Mouse (Mus musculus): Measurements from ENCODE around the gene Rad51b. TPM values are rescaled to one million over a fixed set of nuclear protein-coding genes. Genes with fewer than 3 reads are reported as not detected.

The Rad51b gene
- total and polyA plus RNA-seq, 3 experiments = 6.5 to 8.6 (median 8.5) TPM

DNA sequence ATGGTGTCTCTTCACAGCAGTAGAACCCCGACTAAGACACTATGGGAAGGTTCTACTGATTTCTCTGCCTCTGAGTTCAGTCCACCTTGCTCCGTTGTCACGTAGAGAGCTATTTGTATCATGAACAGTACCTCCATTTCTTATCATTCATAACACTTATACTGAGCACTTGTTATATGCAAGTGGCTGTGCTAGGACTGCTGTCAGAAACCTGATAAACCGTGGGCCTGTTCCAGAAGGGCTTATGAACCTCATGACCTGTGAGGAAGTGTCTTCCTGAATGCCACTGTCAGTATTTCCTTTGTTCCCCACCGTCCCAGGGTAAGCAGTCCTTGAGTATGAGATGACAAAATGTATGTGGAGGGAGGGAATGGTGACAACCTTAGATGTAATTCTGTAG, 181.7 kb downstream of the Rad51b start:
- Histone ChIP-seq H3K27me3 (replicated peaks) (no peaks in the 10 kb centered on the region), H3K27ac (ENCODE audit: insufficient read depth, low read depth) (no peak overlapping the region), H3K9me3 (replicated peaks; ENCODE audit: low read length) (peaks cover 4% of the 10 kb centered on the region), H3K4me2 (ENCODE audit: insufficient read depth, low read depth, poor library complexity, severe bottlenecking) (no peak overlapping the region), H3K79me2 (replicated peaks; ENCODE audit: control insufficient read depth, extremely low read depth, insufficient read depth, poor library complexity, severe bottlenecking) (no peaks in the 10 kb centered on the region), H3K4me1 (ENCODE audit: control insufficient read depth in 1 of 2, insufficient read depth in 2 of 2) (peaks cover 0 to 5% of the 10 kb centered on the region in 2 experiments; a peak in 1 of 4 replicates), H3K4me3 (replicated peaks in 1 of 3; ENCODE audit: low read depth in 2 of 3, low read length in 2 of 3, poor library complexity in 1 of 3) (no peak overlapping the region), H3K36me3 (replicated peaks in 1 of 2; ENCODE audit: control insufficient read depth in 1 of 2, insufficient read depth in 1 of 2, low read length in 1 of 2) (peaks cover 0 to 2% of the 10 kb centered on the region in 2 experiments), H3K9ac (ENCODE audit: insufficient read depth, low read depth) (no peak overlapping the region)
- TF ChIP-seq MAX (IDR thresholded peaks at IDR 0.05; ENCODE audit: low read length) (no peak), CHD1 (IDR thresholded peaks at IDR 0.05; ENCODE audit: low read depth, low read length) (no peak), MEF2A (IDR thresholded peaks at IDR 0.05; ENCODE audit: borderline replicate concordance, low read depth, low read length) (no peak), ZNF384 (IDR thresholded peaks at IDR 0.05; ENCODE audit: low read depth, low read length) (no peak), UBTF (IDR thresholded peaks at IDR 0.05; ENCODE audit: low read depth, low read length) (no peak), SIN3A (IDR thresholded peaks at IDR 0.05; ENCODE audit: low read length) (no peak), ZC3H11A (IDR thresholded peaks at IDR 0.05; ENCODE audit: low read depth, low read length) (no peak), SMC3 (IDR thresholded peaks at IDR 0.05; ENCODE audit: low read depth, low read length) (no peak), CTCF (conservative IDR thresholded peaks at IDR 0.05 in 1 of 2, IDR thresholded peaks at IDR 0.05 in 1 of 2; ENCODE audit: low read depth in 2 of 2, low read length in 2 of 2) (no peak), PAX5 (IDR thresholded peaks at IDR 0.05; ENCODE audit: low read length) (no peak), EP300 (IDR thresholded peaks at IDR 0.05; ENCODE audit: low read length) (no peak), USF2 (conservative IDR thresholded peaks at IDR 0.05; ENCODE audit: low read depth, low read length) (no peak), MYC (IDR thresholded peaks at IDR 0.05; ENCODE audit: low read depth, low read length) (no peak), HCFC1 (IDR thresholded peaks at IDR 0.05; ENCODE audit: low read depth, low read length) (no peak), TBP (conservative IDR thresholded peaks at IDR 0.05; ENCODE audit: low read depth, low read length) (no peak), USF1 (IDR thresholded peaks at IDR 0.05; ENCODE audit: low read depth, low read length) (no peak), POLR2AphosphoS2 (IDR thresholded peaks at IDR 0.05; ENCODE audit: low read depth, low read length) (no peak)
- in situ Hi-C loops (cut with MboI; ENCODE audit: low pct_ligation_motif_present, low pct_unique_long_range_greater_than_20kb, low sequenced_read_pairs) (no loop called here), dilution Hi-C loops (cut with MboI; ENCODE audit: extremely low pct_ligation_motif_present, extremely low pct_unique_long_range_greater_than_20kb, low sequenced_read_pairs) (no loop called here)
- no peak for DNase-seq (ENCODE audit: extremely low read depth)

- H3K4me1 ChIP-seq (ENCODE audit: control insufficient read depth in 1 of 2, insufficient read depth in 2 of 2) = peaks cover 11 to 15% of the 10 kb centered on the region in 2 experiments; a peak in 3 of 4 replicates
Measured at GRCm38 (mm10) chr12:79485501-79485900, 188.4 kb downstream of the Rad51b start.

More at GRCm38 (mm10) chr12:79485501-79485900, 188.4 kb downstream of the Rad51b start:
- Histone ChIP-seq H3K9ac (ENCODE audit: insufficient read depth, low read depth) (no peak overlapping the region), H3K79me2 (replicated peaks; ENCODE audit: control insufficient read depth, extremely low read depth, insufficient read depth, poor library complexity, severe bottlenecking) (no peaks in the 10 kb centered on the region), H3K27me3 (replicated peaks) (no peaks in the 10 kb centered on the region), H3K9me3 (replicated peaks; ENCODE audit: low read length) (no peaks in the 10 kb centered on the region), H3K4me2 (ENCODE audit: insufficient read depth, low read depth, poor library complexity, severe bottlenecking) (no peak overlapping the region), H3K36me3 (replicated peaks in 1 of 2; ENCODE audit: control insufficient read depth in 1 of 2, insufficient read depth in 1 of 2, low read length in 1 of 2) (peaks cover 0 to 4% of the 10 kb centered on the region in 2 experiments), H3K27ac (ENCODE audit: insufficient read depth, low read depth) (no peak overlapping the region), H3K4me3 (replicated peaks in 1 of 3; ENCODE audit: low read depth in 2 of 3, low read length in 2 of 3, poor library complexity in 1 of 3) (no peak overlapping the region)
- TF ChIP-seq RAD21 (IDR thresholded peaks at IDR 0.05; ENCODE audit: low read depth, low read length) (no peak), POLR2AphosphoS2 (IDR thresholded peaks at IDR 0.05; ENCODE audit: low read depth, low read length) (no peak), NRF1 (IDR thresholded peaks at IDR 0.05; ENCODE audit: low read depth, low read length) (no peak), ZNF384 (IDR thresholded peaks at IDR 0.05; ENCODE audit: low read depth, low read length) (no peak), PAX5 (IDR thresholded peaks at IDR 0.05; ENCODE audit: low read length) (no peak), TBP (conservative IDR thresholded peaks at IDR 0.05; ENCODE audit: low read depth, low read length) (no peak), ETS1 (conservative IDR thresholded peaks at IDR 0.05; ENCODE audit: low read depth, low read length) (no peak), BHLHE40 (IDR thresholded peaks at IDR 0.05; ENCODE audit: low read depth, low read length) (no peak), ZC3H11A (IDR thresholded peaks at IDR 0.05; ENCODE audit: low read depth, low read length) (no peak), ZKSCAN1 (IDR thresholded peaks at IDR 0.05; ENCODE audit: borderline replicate concordance, low read depth, low read length) (no peak), KAT2A (IDR thresholded peaks at IDR 0.05; ENCODE audit: insufficient replicate concordance, low read length) (no peak), MAX (IDR thresholded peaks at IDR 0.05; ENCODE audit: low read length) (no peak), MYC (IDR thresholded peaks at IDR 0.05; ENCODE audit: low read depth, low read length) (no peak), MAZ (IDR thresholded peaks at IDR 0.05; ENCODE audit: low read depth, low read length) (no peak), USF2 (conservative IDR thresholded peaks at IDR 0.05; ENCODE audit: low read depth, low read length) (no peak), SMC3 (IDR thresholded peaks at IDR 0.05; ENCODE audit: low read depth, low read length) (no peak)
- in situ Hi-C loops (cut with MboI; ENCODE audit: low pct_ligation_motif_present, low pct_unique_long_range_greater_than_20kb, low sequenced_read_pairs) = no loop called here
- no peak for DNase-seq (ENCODE audit: extremely low read depth)
- dilution Hi-C loops (cut with MboI; ENCODE audit: extremely low pct_ligation_motif_present, extremely low pct_unique_long_range_greater_than_20kb, low sequenced_read_pairs) = no loop called here
